Mouse (Mus musculus) embryonic facial prominence, embryonic 11.5 days (tissue): ENCODE results near the gene Rnasek. TPM values are rescaled to one million over a fixed set of nuclear protein-coding genes. Genes with fewer than 3 reads are reported as not detected.

ENCODE experiments used
- ATAC-seq: fragments of 200-750 bp; cut with Nextera tagmentation; replicated peaks from 2 replicates; pipeline ENCODE4 v1.8.0; 2017; ENCODE audit warnings: low read depth; ENCODE audit not compliant: insufficient number of reproducible peaks, low FRiP score, low TSS enrichment
- DNase-seq: peaks from one replicate; pipeline ENCODE4 v3.0.0-alpha.2; 2015; ENCODE audit warnings: low spot score
- H3K27ac ChIP-seq: fragments of 300-500 bp; sonication (generic); replicated peaks from 2 replicates; pipeline ENCODE4 v1.5.1; 2014; ENCODE audit warnings: mild to moderate bottlenecking, low read depth, low read length, control low read depth
- H3K27me3 ChIP-seq: fragments of 300-500 bp; sonication (generic); 2 replicates; pipeline ENCODE4 v1.6.1; 2014; ENCODE audit warnings: mild to moderate bottlenecking, low read length, moderate library complexity, mixed read lengths; ENCODE audit not compliant: control insufficient read depth, insufficient read depth
- H3K36me3 ChIP-seq: fragments of 300-500 bp; sonication (generic); replicated peaks from 2 replicates; pipeline ENCODE4 v1.6.1; 2014; ENCODE audit warnings: low read depth, mild to moderate bottlenecking, low read length, moderate library complexity, mixed read lengths; ENCODE audit not compliant: control insufficient read depth, insufficient read depth
- H3K4me1 ChIP-seq: fragments of 300-500 bp; sonication (generic); 2 replicates; pipeline ENCODE4 v1.6.1; 2014; ENCODE audit warnings: low read length, mixed read lengths; ENCODE audit not compliant: control insufficient read depth, insufficient read depth
- H3K4me2 ChIP-seq: fragments of 300-500 bp; sonication (generic); 2 replicates; pipeline ENCODE4 v1.6.1; 2014; ENCODE audit warnings: low read depth, mild to moderate bottlenecking, control low read depth, low read length, moderate library complexity
- H3K4me3 ChIP-seq: fragments of 300-500 bp; sonication (generic); 2 replicates; pipeline ENCODE4 v1.5.1; 2014; ENCODE audit warnings: low read depth, low read length, control low read depth
- H3K9ac ChIP-seq: fragments of 300-500 bp; sonication (generic); replicated peaks from 2 replicates; pipeline ENCODE4 v1.6.1; 2014; ENCODE audit warnings: mild to moderate bottlenecking, control low read depth, low read length
- H3K9me3 ChIP-seq: fragments of 300-500 bp; sonication (generic); replicated peaks from 2 replicates; pipeline ENCODE4 v1.6.1; 2016; ENCODE audit warnings: mild to moderate bottlenecking, low read length, inconsistent platforms, mixed read lengths; ENCODE audit not compliant: control insufficient read depth
- WGBS: fragments of 180-500 bp; shearing (Covaris S2); extraction: QIAGEN DNeasy Blood & Tissue Kit; methylation state at CpG from one replicate; pipeline ENCODE4 v1.1.7; 2014; 5-methylcytosine and 5-hydroxymethylcytosine counted together
- polyA plus RNA-seq: library from polyadenylated mRNA; unstranded; fragments of >200 nt; fragmentation: Nextera tagmentation; extraction: Ambion mirVana; gene quantifications from 2 replicates; pipeline ENCODE4 v1.2.1, GENCODE M21; 2014

Gene Rnasek
- polyA plus RNA-seq, 1 experiment from 2014 or later: 103 TPM

DNA sequence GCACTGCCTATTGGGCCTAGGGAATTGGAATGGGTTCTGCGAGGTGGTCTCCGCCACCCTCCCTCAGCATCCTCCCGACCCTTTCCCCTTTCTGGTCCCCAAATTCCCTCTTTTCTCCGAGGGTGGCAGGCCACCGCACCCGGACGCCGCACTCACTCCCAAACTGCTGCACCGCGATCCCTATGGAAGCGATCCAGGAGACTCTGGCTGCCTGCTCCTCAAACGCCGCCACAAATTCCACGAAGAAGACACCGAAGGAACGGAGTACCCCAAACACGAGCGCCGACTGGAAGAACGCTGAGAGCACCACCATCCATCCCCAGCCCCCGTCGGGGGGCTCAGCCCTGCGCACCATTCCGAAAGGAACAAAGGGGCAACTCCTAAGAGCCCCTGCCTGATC, 19.3 kb downstream of the Rnasek start:
- 2% methylated on average over 24 of the region's 24 CpGs for WGBS
- H3K4me2 ChIP-seq: peak overlapping the region; percentile 84
- no peaks in the 10 kb centered on the region; the same call in 1 of the 2 replicates for H3K4me1 ChIP-seq
- no peaks in the 10 kb centered on the region for H3K9me3 ChIP-seq
- ATAC-seq (no peak), DNase-seq (peak; percentile 20)
- H3K9ac ChIP-seq: peak overlapping the region; percentile 75
- H3K27me3 ChIP-seq: peaks cover 21% of the 10 kb centered on the region
- H3K36me3 ChIP-seq: no peaks in the 10 kb centered on the region
- H3K4me3 ChIP-seq: peak overlapping the region; percentile 54
- H3K27ac ChIP-seq: peak overlapping the region; percentile 48

DNA sequence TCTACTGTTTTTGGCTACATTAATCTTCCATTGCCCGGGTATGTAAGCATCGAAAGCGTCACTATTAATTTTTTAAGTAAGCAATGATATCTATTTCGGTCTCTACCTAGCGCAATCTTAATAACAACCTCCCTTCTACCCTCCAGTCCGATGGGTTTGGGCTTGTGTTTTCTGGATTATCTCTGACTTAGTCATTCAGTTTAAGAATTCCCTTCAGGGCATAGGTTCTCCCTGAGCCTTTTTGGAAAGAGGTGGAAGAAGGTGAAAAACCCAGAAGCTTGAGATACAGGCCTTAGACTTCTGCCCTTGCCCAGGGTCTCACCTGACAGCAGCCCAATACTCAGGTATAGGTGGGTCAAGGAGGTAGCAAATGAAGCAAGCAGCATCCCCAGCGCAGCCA, 19.8 kb downstream of the Rnasek start:
- ATAC-seq: no peak
- WGBS: 56% methylated on average over 7 of the region's 7 CpGs

DNA sequence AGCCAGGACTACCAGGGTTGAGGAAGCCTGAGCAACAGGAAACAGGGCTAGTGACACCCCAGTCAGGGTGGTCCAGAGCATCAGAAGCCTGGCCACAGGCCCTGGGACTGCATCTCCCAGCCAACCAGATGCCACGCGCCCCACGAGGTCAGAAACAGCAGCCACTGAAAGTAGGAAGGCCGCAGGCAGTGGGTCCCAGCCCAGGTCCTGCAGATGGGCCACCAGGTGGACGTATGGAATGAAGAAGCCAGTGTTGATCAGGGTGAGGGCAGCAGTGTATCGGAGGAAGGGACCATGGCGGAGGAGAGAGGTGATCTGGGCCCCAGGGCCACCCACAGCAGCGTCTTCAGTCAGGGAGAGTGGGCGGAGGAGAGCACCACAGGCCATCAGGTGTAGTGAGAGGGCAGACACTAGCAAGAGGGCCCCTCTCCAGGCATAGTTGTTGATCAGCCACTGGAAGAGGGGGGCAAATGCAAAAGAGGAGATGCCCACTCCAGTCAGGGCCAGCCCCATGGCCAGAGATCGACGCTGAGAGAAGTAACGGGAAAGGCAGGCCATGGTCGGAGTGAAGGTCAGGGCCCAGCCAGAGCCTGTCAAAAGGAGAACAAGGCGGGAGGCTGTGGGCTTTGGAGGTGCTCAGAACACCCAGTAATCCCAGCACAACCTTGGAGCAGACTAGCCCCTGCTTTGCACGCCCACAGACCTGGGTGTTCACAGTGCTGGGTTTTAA, 20.7 kb downstream of the Rnasek start:
- Histone ChIP-seq H3K4me3 (no peak overlapping the region), H3K9me3 (no peaks in the 10 kb centered on the region), H3K4me1 (peaks cover 7% of the 10 kb centered on the region), H3K27me3 (peaks cover 30% of the 10 kb centered on the region), H3K36me3 (no peaks in the 10 kb centered on the region), H3K9ac (no peak overlapping the region; the same call in 1 of the 2 replicates), H3K27ac (no peak overlapping the region), H3K4me2 (no peak overlapping the region)
- DNase-seq: no peak
- 93% methylated on average over 15 of the region's 15 CpGs for WGBS
- no peak for ATAC-seq

More for the DNA sequence above, 19.8 kb downstream of the Rnasek start:
- H3K4me2 ChIP-seq: peak overlapping the region; percentile 84
- H3K27me3 ChIP-seq: peaks cover 21% of the 10 kb centered on the region
- no peak overlapping the region for H3K27ac ChIP-seq
- H3K9me3 ChIP-seq: no peaks in the 10 kb centered on the region
- no peaks in the 10 kb centered on the region; the same call in 1 of the 2 replicates for H3K4me1 ChIP-seq
- H3K4me3 ChIP-seq: peak overlapping the region; percentile 54
- no peaks in the 10 kb centered on the region for H3K36me3 ChIP-seq
- no peak for DNase-seq
- peak overlapping the region; percentile 75 for H3K9ac ChIP-seq

DNA sequence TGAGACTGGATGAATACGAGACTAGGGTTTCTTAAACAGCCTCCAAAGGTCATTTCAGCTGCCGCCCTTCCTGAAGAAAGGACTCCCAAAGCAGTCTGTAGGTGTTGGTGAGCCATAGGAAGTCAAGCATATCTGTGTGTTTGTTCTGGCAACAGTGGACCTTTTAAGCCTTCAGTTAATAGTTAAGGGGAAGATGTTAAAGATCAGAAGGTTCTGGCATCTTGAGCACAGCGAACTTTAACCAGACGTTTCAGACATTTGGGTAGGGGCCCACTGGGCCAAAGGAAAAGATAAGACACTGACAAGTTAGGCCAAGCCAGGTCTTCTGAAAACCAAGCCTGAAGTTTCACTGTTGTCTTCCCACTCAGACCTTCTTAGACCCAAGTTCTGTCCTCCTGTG, 21.6 kb downstream of the Rnasek start:
- H3K4me3 ChIP-seq: no peak overlapping the region
- no peaks in the 10 kb centered on the region for H3K9me3 ChIP-seq
- no peak overlapping the region for H3K27ac ChIP-seq
- no peaks in the 10 kb centered on the region for H3K36me3 ChIP-seq
- WGBS: 90% methylated on average over 4 of the region's 4 CpGs
- ATAC-seq (no peak), DNase-seq (no peak)
- H3K4me1 ChIP-seq: peaks cover 10% of the 10 kb centered on the region
- peaks cover 35% of the 10 kb centered on the region for H3K27me3 ChIP-seq
- no peak overlapping the region for H3K4me2 ChIP-seq
- no peak overlapping the region for H3K9ac ChIP-seq

DNA sequence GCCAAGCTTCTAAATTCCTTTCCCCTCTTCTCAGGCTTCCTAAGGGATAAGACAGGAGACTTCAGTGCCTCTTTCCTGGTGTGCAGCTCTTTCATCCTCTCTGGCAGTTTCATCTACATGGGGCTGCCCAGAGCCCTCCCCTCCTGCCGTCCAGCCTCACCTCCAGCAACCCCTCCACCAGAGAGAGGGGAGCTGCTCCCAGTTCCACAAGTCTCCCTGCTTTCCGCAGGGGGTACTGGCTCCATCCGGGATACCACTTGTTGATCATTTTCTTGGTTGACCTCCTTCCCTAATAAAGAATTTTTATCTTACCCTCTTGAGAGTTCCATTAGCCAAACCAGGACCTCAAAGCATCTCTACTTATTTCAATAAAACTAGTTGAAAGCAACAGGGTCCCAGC, 23.5 kb downstream of the Rnasek start:
- Histone ChIP-seq H3K4me3 (no peak overlapping the region), H3K27me3 (peaks cover 37% of the 10 kb centered on the region), H3K36me3 (no peaks in the 10 kb centered on the region), H3K9ac (no peak overlapping the region), H3K27ac (no peak overlapping the region), H3K4me1 (peaks cover 10% of the 10 kb centered on the region), H3K9me3 (no peaks in the 10 kb centered on the region), H3K4me2 (no peak overlapping the region)
- DNase-seq (no peak), ATAC-seq (no peak)
- WGBS: 52% methylated on average over 3 of the region's 3 CpGs

- Histone ChIP-seq H3K9me3 (no peaks in the 10 kb centered on the region), H3K4me2 (peak overlapping the region; percentile 59; the same call in 1 of the 2 replicates), H3K4me3 (no peak overlapping the region), H3K4me1 (peaks cover 10% of the 10 kb centered on the region), H3K9ac (no peak overlapping the region), H3K27ac (no peak overlapping the region), H3K36me3 (no peaks in the 10 kb centered on the region), H3K27me3 (peaks cover 37% of the 10 kb centered on the region)
- ATAC-seq (no peak), DNase-seq (no peak)
- WGBS: 8% methylated on average over 22 of the region's 22 CpGs
These were observed 24.3 kb downstream of the Rnasek start for GRCm38 (mm10) chr11:70215301-70215700.

GRCm38 (mm10) chr11:70214856-70215209, 24.8 kb downstream of the Rnasek start:
- 0 out of 2 replicates have a peak overlapping the region, but pooled peaks have one; percentile 8 for H3K9ac ChIP-seq
- H3K36me3 ChIP-seq: no peaks in the 10 kb centered on the region
- H3K27me3 ChIP-seq: peaks cover 37% of the 10 kb centered on the region
- H3K9me3 ChIP-seq: no peaks in the 10 kb centered on the region
- ATAC-seq (no peak), DNase-seq (no peak)
- 3% methylated on average over 18 of the region's 18 CpGs for WGBS
- H3K4me1 ChIP-seq: peaks cover 10% of the 10 kb centered on the region
- H3K27ac ChIP-seq: no peak overlapping the region
- peak overlapping the region; percentile 29 for H3K4me3 ChIP-seq
- peak overlapping the region; percentile 59 for H3K4me2 ChIP-seq

DNA sequence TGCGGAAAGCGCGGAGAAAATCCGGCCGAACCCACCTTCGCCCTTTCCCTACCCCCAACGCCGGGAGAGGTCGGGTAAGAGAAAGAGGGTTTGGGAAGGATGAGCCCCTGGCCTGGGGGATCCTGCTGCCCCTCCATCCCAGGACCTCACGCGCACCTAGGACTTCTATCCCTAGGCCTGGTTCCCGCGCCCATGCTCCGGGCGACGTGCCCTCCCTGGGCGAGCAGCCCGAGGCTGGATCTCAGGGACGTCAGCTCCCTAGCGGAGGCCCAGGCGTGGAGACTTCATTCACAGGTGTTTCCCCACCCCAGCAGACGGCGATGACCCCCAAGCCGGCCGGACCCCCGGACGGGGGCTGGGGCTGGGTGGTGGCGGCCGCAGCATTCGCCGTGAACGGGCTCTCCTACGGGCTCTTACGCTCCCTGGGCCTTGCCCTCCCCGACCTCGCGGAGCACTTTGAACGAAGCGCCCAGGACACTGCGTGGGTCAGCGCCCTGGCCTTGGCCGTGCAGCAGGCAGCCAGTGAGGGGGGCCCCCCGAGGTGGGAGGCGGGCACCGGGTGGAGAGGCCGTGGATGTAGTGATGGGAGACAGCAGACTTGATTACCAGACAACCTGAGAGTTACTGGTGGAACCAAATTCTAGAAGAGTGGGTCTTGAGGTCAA, 25.3 kb downstream of the Rnasek start:
- H3K4me2 ChIP-seq: peak overlapping the region; percentile 59
- ATAC-seq (peak; percentile 58; the same call in 1 of the 2 replicates), DNase-seq (no peak)
- no peaks in the 10 kb centered on the region for H3K9me3 ChIP-seq
- H3K27me3 ChIP-seq: peaks cover 37% of the 10 kb centered on the region
- no peaks in the 10 kb centered on the region for H3K36me3 ChIP-seq
- H3K9ac ChIP-seq: peak overlapping the region; percentile 47
- under 1% methylated on average over 46 of the region's 46 CpGs for WGBS
- peak overlapping the region; percentile 29 for H3K4me3 ChIP-seq
- H3K27ac ChIP-seq: no peak overlapping the region
- peaks cover 10% of the 10 kb centered on the region for H3K4me1 ChIP-seq
